Mouse (Mus musculus) inflammation-experienced regulatory T-cells, adult 6 months (primary cell): Measurements from ENCODE around the gene Insig1. TPM values are rescaled to one million over a fixed set of nuclear protein-coding genes. Genes with fewer than 3 reads are reported as not detected.

Experiments
- ATAC-seq: one replicate; pipeline ENCODE4 v1.8.0; 2017
- polyA plus RNA-seq, 3 experiments: library from polyadenylated mRNA; unstranded; fragments of 100-300 nt; shearing (Covaris generic); gene quantifications; one replicate each; pipeline ENCODE4 v1.2.1; 2017

Gene Insig1
- polyA plus RNA-seq, 3 experiments from 2014 or later: 22.3 to 43.4 (median 26.7) TPM

DNA sequence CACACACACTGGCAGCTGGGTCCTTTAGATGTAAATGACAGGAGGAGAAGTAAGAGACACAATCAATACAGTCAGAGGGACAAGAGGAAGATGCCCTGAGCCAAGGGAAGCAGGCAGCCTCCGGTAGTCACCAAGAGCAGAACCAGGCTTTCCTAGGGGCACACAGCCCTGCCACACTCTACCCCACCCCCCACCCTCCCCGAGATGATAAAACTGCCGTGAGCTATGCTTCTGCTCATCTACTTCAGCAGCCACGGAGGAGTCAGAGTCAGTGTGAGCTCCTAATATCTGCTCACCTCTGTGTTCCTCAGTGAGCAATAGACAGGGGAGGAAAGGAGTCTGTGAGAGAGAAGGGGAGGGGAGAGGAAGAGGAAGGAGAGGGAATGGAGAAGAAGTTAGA, 5.9 kb upstream of the Insig1 start:
- ATAC-seq: no peak

DNA sequence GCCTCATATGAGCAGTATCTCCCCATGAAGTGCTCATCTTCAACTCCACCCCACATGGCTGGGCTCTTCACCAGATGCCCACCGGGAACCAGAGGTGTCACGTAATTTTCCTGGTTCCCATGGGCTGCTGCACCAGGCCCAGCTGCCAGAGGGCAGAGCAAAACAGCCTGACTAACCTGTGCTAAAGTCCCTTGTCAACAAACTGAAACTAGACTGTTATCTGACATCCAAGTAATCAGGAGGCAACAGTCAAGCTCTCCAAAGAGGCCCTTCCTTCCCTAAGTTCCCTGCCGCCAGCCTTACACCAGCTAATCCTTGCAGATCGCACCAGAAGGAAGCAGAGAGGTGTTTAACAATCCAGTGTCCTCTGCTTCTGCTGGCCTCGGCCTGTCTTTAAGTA, 4.9 kb upstream of the Insig1 start:
- ATAC-seq: no peak

DNA sequence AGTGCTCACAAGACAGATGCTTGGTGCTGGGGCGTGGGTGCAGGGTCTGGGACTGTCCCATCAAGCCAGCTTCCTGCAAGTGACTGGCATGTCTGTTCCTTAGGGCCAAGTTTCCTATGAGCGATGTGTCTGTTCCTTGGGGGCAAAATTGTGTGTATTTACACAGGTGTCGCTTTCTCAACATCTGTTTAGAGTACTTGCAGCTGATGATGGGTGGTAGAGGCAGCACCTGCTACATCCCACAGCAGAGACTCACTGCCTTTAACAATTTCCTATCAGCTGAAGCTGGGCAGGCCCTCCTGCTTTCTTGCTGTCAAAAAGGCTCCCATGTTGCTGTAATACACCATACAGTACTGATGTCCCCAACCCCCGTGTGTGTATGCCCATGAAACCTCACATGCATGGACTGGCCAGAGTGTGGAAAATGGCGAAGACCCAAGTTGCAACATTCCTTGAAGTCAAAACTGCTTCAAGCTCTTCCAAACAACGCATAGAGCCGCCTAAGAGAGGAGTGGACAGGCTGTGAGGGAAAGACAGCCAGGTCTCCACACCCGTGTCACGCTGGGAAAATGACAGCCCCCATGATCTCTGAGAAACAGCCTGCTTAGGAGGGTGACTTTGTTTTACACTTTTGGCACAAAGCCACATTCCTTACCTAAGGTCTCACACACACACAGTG, 875 bp upstream of the Insig1 start:
- ATAC-seq: peak; percentile 0

DNA sequence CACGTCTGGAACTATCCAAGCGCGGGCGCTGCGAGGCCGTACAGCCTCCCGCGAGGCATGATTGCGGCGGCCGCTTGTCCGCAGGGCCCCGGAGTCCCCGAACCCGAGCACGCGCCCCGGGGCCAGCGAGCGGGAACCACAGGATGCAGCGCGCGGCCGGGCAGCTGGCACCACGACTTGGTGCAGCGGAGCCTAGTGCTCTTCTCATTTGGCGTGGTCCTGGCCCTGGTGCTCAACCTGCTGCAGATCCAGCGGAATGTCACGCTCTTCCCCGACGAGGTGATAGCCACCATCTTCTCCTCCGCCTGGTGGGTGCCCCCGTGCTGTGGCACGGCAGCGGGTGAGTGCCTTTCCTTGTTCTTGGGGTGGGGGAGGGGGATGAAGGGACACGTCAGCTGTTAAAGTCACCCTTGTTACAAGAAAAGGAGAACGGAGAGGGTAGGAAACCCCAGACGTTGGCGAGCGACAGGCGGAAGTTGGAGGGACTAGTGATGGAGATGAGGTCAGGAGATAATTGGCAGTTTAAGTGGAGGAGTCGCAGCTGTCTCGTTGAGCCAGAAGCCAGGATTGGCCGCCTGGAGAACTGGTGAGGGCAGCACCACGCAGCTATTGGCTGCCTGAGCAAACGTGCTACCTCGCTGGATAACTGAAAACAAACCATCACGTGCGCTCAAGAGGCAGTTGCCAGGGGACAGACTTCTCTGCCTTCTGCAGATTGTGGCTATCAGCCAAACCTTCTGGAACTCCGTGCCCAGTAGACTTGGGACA, 477 bp downstream of the Insig1 start:
- peak; percentile 75 for ATAC-seq

DNA sequence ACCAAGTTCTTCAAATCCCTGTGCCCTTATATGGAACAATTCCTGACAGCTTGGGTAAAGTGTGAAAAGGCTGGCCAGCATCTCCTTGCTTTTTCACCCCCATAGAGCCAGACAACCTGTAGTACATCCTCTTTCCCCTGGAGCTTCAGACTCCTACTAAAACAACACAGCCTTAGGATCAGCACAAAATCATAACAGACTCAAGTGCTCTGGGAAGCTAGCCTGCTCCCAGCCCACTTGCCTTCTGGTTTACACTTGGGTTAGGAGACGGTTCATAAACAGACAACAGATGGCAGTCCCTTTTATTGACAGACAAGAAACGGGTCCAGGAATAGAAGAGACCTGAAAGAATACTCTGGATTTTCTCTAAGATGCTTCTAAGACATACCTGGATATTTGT, 8.3 kb downstream of the Insig1 start:
- no peak for ATAC-seq

DNA sequence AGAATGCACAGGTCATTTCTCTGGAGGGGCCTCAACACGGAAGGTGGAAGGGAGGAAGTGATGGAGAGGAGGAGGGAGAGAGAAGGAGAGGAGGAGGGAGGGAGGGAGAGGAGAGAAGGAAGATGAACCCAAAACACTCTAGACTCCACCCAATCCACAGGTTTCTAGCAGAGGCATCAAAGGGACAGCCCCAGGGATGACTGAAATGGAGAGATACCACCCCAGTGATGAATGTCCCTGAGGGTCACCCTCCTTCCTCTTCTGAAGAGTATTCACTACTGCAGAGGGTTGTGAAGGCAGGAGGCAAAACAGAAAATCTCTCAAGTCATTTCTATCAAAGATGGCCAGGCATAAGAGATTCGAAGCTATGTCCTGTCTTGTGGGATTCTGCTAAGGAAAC, 10.0 kb downstream of the Insig1 start:
- no peak for ATAC-seq

DNA sequence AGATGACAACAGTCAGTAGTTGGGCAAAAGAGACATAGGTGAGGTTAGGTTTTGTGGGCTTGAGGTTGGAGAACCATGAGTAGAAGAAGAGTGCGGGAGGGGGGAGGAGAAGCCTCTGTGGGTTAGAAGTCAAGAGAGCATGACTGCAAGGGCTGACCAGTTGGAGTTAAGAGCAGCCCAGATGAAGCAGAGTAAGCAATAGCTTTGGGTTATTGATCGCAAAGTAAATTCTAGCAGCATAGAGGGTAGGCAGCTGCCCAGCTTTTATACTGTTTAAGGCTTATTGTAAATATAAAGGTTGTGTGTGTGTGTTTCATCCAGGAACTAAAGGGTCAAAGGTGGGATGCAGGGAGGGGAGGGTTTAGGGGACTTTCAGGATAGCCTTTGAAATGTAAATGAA, 10.7 kb downstream of the Insig1 start:
- no peak for ATAC-seq

DNA sequence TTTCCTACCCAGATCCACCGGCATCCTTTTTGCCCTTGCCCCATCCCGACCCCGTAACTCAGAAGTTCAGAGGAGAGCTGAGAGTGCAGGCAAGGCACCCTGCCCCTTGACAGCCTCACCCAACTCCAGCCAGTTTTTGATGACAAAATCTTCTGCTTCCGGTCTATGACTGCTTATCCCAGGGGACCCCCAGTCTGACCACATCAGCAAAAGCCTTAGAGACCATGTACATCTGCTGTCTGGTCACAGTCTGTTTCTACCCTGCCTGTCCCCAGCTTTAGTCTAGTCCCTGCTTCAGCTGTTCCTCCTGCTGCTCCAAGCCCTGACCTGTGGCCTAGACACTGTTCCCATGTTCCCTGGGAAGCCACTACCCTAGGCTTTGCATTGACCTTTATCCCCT, 11.1 kb downstream of the Insig1 start:
- no peak for ATAC-seq

DNA sequence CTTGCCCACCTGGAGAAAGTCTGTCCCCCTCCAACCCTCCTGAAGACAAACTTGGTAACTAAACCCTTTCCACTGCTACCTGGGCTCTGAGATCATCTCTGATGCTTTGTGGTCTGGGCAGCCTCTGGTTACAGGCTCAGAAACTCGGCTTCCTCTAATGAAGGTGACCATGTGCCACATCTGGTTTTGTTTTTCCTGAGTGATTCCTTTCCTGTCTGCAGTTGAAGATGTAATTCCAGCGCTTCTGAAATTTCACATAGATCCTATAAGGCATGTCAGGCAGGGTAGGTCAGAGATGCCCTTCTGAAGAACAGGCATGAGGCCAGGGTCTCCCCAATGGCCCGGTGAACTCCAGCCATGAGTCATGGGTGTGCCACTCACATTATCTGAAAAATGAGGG, 11.6 kb downstream of the Insig1 start:
- ATAC-seq: no peak

DNA sequence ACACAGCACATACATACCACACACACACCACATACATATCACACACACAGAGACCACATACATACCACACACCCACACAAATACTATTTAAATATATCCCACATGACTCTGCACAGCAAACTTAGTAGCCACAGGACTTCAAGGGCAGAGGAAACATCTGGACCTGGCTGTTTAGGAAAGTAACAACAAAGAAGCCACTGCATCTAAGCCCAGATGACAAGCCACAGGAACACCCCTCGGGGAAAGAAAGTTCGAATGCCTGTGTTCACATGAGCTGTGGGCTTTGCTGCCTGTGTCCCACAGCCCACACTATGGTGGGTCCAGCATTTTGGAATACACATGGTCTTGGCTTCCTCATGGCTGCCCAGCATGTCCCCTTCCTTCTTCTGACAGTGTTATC, 13.6 kb downstream of the Insig1 start:
- no peak for ATAC-seq

DNA sequence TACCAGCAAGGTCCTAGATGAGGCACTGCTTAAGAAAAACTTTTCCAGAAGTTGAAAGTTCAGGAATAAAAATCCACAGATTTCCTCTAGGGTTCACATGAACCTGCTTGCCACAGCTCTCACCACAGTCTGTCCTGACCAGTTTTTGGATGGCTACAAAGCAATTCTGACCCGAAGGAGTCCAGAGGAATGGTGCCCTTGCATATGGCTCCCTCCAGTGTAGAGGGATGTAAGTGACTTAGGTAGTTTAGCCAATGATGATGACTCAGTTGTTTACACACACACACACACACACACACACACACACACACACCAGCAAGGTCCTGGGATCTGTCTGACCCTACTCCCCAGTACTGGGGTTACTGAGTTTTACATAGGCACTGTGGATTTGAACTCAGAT, 19.4 kb downstream of the Insig1 start:
- no peak for ATAC-seq

DNA sequence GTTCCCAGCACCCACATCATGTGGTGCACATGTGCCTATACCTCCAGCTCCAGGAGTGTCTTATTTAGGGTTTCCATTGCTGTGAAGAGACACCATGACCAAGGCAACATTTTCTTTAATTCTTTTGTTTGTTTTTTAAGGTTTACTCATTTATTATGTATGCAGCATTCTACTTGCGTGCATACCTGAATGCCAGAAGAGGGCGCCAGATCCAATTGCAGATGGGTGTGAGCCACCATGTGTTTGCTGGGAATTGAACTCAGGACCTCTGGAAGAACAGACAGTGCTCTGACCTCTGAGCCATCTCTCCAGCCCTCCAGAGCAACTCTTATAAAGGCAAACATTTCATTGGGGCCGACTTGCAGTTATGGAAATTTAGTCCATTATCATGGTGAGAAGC, 21.2 kb downstream of the Insig1 start:
- no peak for ATAC-seq

DNA sequence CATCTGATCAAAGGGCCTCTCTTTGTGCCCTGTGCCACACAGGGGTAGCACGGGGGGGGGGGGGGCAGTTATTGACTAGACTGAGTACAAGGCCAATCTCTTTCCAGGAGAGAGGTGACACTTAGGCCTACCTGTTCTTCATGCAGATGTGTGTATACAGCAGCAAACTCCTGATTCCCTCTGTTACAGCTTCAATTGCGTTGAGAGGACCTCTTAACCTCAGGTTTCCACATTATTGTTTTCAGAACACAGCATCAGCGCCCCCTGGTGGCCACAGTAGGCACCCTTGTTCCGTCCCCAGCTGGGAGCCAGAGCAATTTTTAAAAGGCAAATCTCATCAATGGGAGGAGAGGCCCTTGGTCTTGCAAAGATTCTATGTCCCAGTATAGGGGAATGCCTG, 22.7 kb downstream of the Insig1 start:
- ATAC-seq: peak; percentile 63

DNA sequence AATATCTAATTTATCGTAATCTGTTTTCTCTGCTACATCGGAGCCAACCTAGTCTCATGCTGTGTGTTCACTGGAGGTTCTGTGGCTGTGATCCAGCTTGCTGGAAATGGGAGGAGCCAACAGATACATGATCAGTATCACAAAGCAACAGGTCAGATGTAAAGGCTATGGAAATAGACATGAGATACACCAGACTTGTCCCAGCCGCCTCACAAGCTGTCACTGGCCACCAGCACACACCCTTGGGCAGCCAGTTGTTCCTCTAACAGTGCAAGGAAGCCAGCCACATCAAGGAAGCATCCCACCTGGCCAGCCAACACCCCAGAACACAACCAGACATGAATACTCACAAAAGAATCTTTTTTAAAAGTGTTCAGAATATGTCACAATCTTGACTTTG, 23.2 kb downstream of the Insig1 start:
- no peak for ATAC-seq

DNA sequence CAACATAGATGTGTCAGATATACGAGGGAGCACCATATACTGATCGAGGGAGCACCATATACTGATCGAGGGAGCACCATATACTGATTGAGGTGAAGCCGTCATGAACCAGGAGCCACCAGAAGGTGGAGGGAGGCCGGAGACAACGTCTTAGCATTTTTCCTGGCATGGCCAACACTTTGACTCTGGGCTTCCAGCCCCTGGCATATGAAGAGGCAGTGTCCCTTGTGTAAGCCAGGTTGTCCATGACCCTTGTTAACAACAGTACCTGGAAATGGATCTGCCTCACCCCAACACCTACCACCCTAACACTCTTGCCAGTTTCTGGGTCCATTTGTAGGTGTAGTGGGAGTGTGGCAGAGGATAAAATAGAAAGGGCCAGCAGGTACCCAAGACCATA, 23.7 kb downstream of the Insig1 start:
- no peak for ATAC-seq

DNA sequence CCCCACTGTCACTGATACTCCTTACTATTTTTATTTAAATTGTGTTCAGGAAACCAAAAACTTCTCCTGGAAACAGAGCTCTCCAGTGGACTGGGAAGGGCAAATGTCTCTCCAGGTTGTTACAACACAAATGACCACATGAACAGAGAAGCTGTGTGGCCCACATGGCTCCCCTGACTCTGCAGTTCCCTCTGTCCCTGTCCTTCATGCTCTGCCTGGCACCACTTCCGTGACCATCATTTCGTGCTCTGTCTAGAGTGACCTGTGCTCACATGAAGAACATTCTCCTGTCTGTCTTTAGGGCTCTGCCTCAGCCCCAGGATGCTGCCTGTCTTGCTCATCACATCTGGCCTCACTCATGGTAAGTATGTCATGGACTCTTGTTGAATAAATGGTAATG, 24.5 kb downstream of the Insig1 start:
- ATAC-seq: no peak

DNA sequence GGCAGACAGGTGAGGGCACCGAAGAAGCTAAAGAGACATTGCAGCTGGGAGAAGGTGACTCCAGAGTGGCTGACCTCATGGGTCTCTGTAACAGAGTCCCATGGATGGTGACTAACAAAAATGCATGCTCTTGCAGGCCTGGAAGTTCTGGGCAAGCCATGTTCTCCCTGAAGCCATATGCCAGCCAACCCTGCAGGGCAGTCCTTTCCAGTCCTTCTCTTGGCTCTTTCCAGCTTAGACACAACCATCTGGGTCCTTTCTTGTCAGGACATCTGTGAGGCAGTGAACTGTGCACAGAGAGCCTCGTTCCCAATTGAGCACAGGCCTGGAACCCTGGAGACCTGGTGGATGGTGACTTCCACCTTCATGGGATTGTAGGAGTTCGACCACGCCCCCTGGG, 35.8 kb downstream of the Insig1 start:
- ATAC-seq: no peak

DNA sequence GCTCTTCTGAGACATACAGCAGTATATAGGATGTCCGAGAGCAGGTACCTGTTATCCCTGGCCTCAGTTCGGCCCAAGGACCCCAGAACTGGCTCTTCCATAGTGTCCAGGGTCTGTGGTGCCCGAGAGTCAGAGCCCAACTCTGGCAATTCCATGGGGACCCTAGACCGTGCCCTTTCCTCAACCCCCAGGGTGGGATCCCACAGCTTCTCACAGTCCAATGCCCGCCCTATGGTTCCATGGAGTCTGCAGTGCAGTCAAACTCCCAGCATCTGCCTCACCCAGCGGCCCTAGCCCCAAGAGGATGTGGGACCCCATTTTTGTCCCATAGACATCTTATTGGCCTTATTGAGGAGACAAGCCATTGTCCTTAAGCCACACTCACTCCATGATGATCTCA, 36.8 kb downstream of the Insig1 start:
- ATAC-seq: no peak

DNA sequence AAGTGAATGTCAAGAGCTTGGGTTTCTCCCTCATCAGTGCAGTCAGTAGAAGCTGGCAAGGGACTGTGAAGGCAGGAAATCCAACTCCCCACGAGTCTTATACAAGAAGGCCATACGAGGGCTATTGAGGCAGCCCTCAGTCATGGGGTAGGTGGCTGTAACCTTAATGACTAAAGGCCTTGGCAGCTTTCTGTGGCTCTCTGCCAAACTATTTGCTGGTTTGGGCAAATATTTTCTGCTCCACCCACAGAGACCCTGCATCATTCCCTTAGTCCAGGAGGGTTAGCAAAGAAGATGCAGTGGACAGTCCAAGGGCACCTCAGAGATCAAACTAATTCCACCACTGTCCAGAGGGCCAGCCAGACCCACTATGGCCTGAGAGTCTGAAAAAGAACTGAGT, 39.7 kb downstream of the Insig1 start:
- no peak for ATAC-seq

DNA sequence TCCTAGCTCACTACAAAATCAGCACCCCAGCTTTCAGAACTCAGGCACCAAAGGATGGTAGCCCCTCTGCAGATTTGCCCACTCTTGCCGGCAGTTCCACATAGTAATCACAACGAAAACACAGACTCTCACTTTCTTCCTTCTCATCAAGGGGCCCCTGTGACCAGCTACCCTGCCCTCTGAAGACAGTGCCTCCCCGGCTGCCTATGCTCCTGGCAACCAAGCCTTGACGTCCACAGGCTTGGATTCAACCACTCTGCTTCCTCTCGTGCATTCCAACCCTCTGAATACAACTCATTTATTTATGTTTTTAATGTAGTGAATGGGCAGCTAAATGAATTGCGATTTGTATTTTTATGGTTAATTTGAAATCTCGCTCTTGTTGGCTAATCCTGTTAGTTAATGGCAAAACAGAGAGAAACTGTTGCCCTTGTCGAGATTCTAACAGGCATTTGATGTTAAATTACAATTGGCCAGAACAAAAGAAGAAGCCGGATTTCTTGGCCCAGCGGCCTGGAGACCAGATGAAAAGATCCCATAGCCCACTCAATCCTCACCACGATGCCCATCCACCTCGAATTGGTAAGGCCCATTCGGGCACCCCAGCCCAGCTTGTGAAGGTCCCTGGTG, 46.2 kb downstream of the Insig1 start:
- no peak for ATAC-seq

DNA sequence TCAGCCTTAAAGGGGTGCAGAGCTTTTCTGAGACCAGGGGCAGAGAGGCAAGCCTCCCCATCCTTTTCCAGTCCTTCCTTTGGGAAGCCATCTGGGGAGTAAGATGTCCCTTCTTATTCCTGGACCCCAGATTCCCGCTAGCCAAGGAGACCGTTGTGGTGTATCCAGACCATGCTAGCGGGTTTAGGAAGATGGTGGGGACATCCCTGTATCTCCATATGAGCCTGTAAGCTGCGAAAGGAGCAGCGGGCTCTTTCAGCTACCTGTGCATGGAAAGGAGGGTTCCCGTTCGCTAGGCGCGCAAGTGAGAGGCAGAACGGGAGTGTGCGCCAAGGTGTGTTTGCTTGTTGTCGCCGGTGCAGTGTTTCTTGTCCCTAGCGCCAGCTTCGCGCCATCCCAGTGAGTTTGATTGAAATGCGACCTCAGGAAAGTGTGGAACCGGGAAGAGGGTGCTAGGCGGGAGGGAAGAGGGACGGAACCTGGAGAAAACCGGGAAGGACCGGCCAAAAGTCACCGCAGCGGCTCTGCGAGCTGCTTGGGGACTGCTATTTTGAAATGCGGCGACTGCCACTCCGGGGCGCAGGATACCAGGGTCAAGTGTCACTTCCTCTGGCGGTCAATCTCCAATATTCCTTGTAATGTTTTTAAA, 46.8 kb downstream of the Insig1 start:
- no peak for ATAC-seq

DNA sequence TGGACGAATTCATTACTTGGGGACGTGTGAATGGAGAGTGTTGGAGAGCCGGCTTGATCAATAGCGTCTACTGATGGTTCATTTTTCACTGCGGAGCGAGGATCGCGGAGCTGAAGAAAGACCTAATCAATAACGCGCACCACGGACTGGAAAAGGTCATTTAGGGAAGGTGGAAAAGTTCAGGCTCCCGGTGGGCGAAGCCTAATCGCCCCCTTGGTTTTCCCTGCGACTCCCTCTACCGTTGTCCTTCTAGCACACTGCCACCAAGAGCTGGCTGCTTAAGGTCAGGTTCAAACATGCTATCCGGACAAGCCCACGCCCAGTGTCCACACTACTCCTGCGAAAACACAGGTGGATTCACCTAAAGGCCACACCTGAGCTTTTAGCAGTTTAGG, 47.4 kb downstream of the Insig1 start:
- ATAC-seq: no peak

DNA sequence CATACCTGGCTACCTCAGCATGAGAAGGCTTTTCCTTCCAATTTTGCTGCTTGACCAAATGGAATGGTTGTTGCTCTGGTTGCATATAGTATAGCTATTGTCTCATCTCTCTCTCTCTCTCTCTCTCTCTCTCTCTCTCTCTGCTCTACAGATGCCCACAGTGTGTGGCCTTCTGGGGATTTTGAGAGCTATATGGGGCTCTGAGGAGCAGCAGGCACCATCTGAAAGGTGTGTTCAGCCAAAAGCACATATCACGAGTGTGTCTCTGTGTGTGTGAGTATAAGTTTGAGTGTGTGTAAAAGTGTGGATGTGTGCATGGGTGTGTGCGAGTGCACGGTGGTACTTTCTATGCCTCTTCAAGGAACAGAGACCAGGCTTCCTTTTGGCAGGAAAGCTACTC, 48.4 kb downstream of the Insig1 start:
- ATAC-seq: no peak
